Mouse (Mus musculus) adrenal gland, adult 18-20 months (tissue): ENCODE results near the gene Cxcl1. TPM values are rescaled to one million over a fixed set of nuclear protein-coding genes. Genes with fewer than 3 reads are reported as not detected.

Experiments
- DNase-seq, 2 experiments: peaks; one replicate each; pipeline ENCODE4 v3.0.0; 2021 to 2022; ENCODE audit warnings: low spot score in 2 of 2
- total RNA-seq, 2 experiments: library from RNA; stranded (reverse); gene quantifications; 1 replicate in 1 of 2; 2 replicates in 1 of 2; pipeline ENCODE4 v1.2.3; 2021

Cxcl1 gene
- total RNA-seq, 2 experiments from 2014 or later: 0.86 to 1.5 TPM

DNA sequence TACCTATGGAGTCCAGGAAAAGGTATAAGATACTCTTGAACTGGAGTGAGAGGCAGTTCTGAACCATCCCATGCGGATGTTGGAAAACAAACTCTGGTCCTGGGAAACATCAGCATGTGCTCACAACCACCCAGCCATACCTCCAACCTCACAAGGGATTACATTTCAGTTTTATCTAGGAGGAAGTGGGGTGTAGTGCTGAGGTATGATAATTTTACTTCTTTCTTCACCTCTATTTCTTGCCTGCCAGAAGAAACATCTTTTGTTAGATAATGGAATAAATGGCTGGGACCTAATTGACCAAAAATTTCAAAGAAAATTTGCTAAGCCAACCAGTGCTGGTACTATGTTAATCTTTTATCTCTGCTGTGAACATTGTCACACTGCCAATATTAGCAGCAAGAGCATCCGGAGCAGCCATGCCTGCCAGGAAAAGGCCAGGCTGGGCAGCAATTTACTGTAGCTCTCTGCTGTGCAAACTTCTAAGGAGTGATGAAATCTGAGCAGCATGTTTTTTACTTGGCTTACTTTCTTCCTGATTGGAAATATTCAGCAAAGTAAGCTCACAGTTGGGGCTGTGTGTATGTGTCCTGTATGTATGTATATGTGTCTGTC, 6.3 kb upstream of the Cxcl1 start:
- no peak for DNase-seq

DNA sequence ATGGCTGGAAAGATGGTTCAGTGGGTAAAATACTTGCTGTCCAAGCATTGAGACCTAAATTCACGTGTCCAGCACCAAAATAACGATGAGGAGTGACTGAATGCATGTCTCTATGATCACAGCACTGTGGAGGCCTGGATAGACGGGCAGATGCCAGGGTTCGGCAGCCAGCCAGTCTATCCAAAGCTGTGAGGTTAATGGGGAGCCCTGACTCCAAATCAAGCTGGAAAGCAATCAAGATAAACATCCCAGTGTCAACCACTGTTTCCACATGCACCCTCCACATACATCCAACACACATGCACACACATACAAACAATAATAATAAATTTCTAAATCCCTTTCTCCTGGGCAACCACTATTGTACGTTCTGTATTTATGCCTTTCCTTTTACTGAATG, 2.4 kb upstream of the Cxcl1 start:
- no peak for DNase-seq

DNA sequence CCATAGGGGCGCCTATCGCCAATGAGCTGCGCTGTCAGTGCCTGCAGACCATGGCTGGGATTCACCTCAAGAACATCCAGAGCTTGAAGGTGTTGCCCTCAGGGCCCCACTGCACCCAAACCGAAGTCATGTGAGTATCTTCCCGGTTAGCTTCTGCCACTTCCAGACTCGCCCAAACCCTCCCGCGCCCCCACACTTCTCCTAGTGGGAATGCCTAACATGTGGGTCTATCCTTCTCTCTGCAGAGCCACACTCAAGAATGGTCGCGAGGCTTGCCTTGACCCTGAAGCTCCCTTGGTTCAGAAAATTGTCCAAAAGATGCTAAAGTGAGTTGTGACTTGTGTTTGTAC, 398 bp downstream of the Cxcl1 start:
- DNase-seq: no peak

GRCm38 (mm10) chr5:90894231-90894630, 3.2 kb downstream of the Cxcl1 start:
- DNase-seq: no peak

GRCm38 (mm10) chr5:90897429-90897828, 6.4 kb downstream of the Cxcl1 start:
- no peak for DNase-seq

DNA sequence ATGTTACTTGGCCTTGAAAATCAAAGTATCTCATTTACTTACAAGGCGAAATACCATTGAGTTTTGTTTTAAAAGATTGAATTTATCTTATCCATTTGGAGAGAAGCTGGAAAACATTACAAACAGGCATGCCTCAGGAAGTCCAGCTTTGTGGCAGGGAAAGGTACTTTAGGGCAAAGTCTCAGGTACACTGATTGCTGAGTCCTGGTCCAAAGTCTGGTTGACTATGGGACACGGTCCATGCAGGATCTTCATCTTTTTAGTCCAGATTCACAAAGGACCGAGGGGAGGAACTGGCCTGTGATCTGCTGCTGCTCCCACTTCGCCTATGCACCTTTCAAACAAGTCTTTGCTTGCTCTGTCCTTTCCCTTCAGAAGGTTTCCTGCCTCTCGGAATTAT, 8.3 kb downstream of the Cxcl1 start:
- DNase-seq: no peak

DNA sequence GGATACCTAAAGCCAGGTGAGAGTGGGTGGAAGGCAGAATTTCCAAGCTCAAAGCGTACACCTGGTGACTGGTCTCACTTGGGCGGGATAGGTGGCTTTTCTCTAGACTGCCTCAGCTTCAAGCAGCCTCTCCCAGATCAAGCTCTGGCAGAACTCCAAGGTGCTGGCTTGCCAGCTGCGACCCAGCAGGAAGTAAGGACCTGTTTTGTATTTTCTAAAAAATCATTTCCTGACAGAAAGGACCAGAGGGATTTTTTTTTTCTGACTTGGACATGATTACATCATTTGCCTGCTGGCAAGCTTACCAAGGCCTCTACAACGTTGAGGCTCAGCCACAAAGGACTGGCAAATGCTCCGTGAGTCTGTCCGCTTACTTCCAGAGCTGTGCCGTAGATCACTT, 9.1 kb downstream of the Cxcl1 start:
- peak; percentile 43 to 57 for DNase-seq

- no peak for DNase-seq
Observed at GRCm38 (mm10) chr5:90900688-90901087, 9.6 kb downstream of the Cxcl1 start.

DNA sequence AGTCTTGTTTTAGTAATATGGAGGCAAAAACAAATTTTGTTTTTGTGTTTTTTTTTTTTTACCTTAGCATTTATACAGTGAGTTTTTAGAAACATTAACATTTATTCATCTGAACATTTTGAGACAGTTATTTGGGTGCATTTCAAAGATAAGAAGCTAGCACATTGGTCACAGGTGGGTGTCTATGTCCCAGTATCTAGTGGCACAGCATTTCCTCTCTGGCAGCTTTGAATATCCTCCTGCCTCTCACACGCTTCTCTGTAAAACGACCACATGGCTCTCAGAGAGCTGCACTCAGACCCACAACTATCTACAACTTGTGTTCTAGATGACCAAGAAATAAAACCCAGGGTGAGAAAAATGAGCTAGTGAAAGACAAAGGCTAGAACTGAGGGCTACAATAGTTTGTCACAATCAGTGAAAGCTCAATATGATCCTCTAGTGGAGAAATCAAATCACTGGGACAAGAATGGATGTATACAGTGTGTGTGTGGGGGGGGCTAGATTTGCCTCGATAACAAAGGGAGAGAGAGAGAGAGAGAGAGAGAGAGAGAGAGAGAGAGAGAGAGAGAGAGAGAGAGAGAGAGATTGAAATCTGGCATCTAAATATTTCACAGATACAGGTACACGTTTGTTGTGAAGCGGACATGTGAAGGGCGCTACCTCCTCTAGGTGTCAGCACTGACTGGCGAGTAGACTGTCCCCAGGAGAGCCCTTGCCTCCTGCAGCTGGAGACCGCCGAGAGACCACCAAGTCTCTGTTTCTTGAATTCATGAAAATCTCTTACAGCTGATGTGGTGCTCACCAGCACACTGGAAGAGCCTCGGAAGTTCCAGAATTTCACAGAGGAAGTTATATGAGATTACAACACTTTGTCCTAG, 11.6 kb downstream of the Cxcl1 start:
- no peak for DNase-seq

DNA sequence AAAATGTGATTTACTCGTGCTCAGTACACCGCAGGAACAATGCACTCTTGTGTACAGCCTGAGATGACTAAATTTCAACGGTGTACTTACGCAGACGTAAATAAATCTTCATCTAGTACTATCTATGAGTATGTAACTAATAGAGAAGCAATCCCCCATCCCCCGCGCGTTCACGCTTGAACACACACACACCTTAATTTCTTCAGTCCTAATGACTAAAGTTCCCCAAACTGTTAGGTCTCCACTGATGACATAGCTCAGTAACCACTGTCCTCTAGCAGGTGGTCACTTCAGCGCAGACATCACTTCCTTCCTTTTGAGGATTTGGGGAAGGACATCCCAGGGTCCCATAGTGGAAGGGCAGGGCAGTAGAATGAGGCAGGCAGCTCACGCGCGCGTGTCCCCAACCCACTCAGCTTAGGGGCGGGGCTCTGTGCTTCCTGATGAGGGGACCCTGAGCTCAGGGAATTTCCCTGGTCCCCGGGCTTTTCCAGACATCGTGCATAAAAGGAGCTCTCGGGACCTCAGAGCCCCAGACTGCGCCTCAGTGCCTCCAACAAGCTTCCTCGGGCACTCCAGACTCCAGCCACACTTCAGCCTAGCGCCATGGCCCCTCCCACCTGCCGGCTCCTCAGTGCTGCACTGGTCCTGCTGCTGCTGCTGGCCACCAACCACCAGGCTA, 12.4 kb downstream of the Cxcl1 start, which contains the start of gene Cxcl2:
Gene Cxcl2, plus strand, starts transcription at position 533 of the 682 bp plus-strand sequence.
- DNase-seq: no peak

DNA sequence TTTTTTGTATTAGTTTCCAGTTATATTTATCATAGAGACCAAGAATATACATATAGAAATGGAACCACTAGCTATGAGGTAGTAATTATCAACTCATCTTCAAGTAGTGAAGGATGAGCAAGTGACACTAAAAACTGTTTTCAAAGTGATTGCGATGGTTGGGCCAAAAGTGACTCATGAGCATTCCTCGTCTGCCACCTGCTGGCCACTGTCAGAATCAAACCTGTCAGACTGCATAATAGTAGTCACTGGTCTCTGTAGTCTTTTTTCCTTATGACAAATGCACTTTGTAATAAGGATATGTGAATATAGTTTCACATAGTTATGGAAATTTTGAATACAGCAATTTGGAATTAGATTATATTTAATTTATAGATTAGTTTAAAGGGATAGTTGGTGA, 17.9 kb downstream of the Cxcl1 start:
- DNase-seq: peak; percentile 61 to 77

DNA sequence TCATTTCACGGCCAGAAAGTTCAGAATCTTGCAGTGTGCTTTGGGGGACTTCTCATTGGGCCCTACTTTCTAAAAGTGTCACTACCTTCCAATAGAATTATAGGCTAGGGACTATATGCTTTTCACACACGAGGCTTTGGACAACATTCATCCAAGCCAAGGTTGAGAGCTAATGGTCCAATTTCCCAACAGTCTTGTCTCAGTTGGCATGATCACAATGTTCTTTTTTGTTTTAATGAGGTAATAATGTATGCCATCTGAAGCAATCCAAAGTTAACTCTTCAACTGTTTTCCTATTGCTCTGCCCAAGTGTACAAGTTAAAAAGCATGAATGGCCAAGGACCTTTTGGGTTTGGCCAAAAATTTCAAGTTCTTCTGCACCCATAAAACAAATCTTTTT, 28.5 kb downstream of the Cxcl1 start:
- no peak for DNase-seq

DNA sequence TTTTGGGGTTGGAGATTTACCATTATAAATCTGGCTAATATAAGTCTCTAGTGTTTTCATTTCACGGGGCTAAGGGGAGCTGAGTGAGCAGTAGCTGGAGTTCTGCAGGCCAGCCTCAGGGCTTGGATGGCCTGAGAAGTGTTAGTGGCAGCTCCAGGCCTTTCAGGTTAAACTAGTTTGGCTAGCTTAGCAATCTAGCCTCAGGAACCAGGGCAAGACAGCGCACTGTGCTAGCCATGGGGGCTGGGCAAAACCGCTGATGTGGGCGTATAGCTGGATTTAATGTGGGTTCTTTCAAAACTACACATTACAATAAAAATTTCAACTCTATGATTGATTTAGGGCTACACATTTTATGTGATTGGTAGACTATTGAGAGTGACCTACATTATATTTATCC, 31.9 kb downstream of the Cxcl1 start:
- no peak for DNase-seq

DNA sequence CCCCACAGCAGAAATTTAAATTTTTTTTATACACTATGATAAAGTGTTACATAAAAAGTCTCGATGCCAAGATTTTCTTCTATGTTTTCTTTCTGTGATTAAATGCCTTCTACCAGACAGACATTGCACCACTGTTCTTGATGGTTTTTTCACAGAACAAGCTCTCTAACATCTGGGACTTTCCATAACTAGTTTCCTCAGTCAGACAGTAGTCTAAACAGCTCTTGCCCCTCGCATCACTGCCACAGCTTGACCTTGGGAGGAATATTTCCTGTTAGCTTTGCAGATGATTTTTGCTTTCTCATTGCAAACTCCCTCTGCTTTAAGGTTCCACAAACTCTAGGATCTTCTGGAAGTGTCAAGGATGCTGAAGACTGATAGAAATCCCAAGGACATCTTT, 39.5 kb downstream of the Cxcl1 start:
- no peak for DNase-seq

GRCm38 (mm10) chr5:90930971-90931851, 40.2 kb downstream of the Cxcl1 start, which contains the start of gene Mthfd2l:
Gene Mthfd2l, plus strand, starts transcription at chr5:90931117.
- peak; percentile 82 to 86 for DNase-seq

- no peak for DNase-seq
Observed at GRCm38 (mm10) chr5:90931911-90932310, 40.9 kb downstream of the Cxcl1 start.

- no peak for DNase-seq
Observed at GRCm38 (mm10) chr5:90936706-90937105, 45.7 kb downstream of the Cxcl1 start.
